Mouse (Mus musculus) CH12.LX (cell line): ENCODE data around the gene B3gnt6. TPM values are rescaled to one million over a fixed set of nuclear protein-coding genes. Genes with fewer than 3 reads are reported as not detected.

Experiments
- DNase-seq: peaks from one replicate; pipeline ENCODE4 v3.0.0-alpha.2; 2013; ENCODE audit errors: extremely low read depth
- H3K27ac ChIP-seq: 2 replicates; pipeline ENCODE4 v1.5.1; 2012; ENCODE audit warnings: low read depth, mild to moderate bottlenecking, control low read depth, moderate library complexity; ENCODE audit not compliant: insufficient read depth
- H3K27me3 ChIP-seq: replicated peaks from 2 replicates; pipeline ENCODE3; 2012; ENCODE audit warnings: inconsistent platforms
- H3K36me3 ChIP-seq, 2 experiments: replicated peaks in 1 of 2; 2 replicates each; pipeline versions ENCODE3 to v1.6.1; 2012; ENCODE audit warnings: inconsistent platforms in 1 of 2, low read length in 1 of 2, mild to moderate bottlenecking in 1 of 2, mixed read lengths in 1 of 2, moderate library complexity in 1 of 2; ENCODE audit not compliant: control insufficient read depth in 1 of 2, insufficient read depth in 1 of 2
- H3K4me1 ChIP-seq, 2 experiments: 2 replicates each; pipeline ENCODE4 v1.6.1; 2012; ENCODE audit warnings: inconsistent platforms in 1 of 2, moderate library complexity in 1 of 2; ENCODE audit not compliant: insufficient read depth in 2 of 2, control insufficient read depth in 1 of 2
- H3K4me2 ChIP-seq: 2 replicates; pipeline ENCODE4 v1.6.1; 2012; ENCODE audit warnings: low read depth, mild to moderate bottlenecking, control low read depth; ENCODE audit not compliant: poor library complexity, insufficient read depth, severe bottlenecking
- H3K4me3 ChIP-seq, 3 experiments: fragments of 150-350 bp in 1 of 3; sonication (generic) in 1 of 3; replicated peaks in 1 of 3; 2 replicates each; pipeline versions ENCODE3 to v1.5.1; 2011 to 2012; ENCODE audit warnings: low read depth in 2 of 3, low read length in 2 of 3, mild to moderate bottlenecking in 2 of 3, moderate library complexity in 2 of 3, control low read depth in 1 of 3, improper control_type of control experiment in 1 of 3, inconsistent platforms in 1 of 3, mixed read lengths in 1 of 3; ENCODE audit not compliant: poor library complexity in 1 of 3
- H3K79me2 ChIP-seq: replicated peaks from 2 replicates; pipeline ENCODE4 v1.6.1; 2012; ENCODE audit warnings: mild to moderate bottlenecking, moderate library complexity; ENCODE audit not compliant: control insufficient read depth, poor library complexity, insufficient read depth, severe bottlenecking; ENCODE audit errors: extremely low read depth
- H3K9ac ChIP-seq: 2 replicates; pipeline ENCODE4 v1.6.1; 2012; ENCODE audit warnings: low read depth, mild to moderate bottlenecking, control low read depth, moderate library complexity; ENCODE audit not compliant: insufficient read depth
- H3K9me3 ChIP-seq: replicated peaks from 2 replicates; pipeline ENCODE3; 2012; ENCODE audit warnings: low read length, inconsistent platforms, mixed read lengths
- CHD1 ChIP-seq: IDR thresholded peaks from 2 replicates; pipeline ENCODE4 v1.6.1; 2012; ENCODE audit warnings: low read depth, low read length, improper control_type of control experiment, inconsistent platforms
- CTCF ChIP-seq, 2 experiments: IDR thresholded peaks in 1 of 2; conservative IDR thresholded peaks in 1 of 2; 2 replicates each; pipeline ENCODE4 v1.5.1; 2011 to 2012; ENCODE audit warnings: low read depth in 2 of 2, low read length in 2 of 2, improper control_type of control experiment in 1 of 2, inconsistent platforms in 1 of 2, mild to moderate bottlenecking in 1 of 2, moderate library complexity in 1 of 2
- E2F4 ChIP-seq: IDR thresholded peaks from 2 replicates; pipeline ENCODE4 v1.6.1; 2011; ENCODE audit warnings: low read depth, low read length, improper control_type of control experiment; ENCODE audit not compliant: insufficient replicate concordance
- EP300 ChIP-seq: IDR thresholded peaks from 2 replicates; pipeline ENCODE4 v1.6.1; 2011; ENCODE audit warnings: low read length, improper control_type of control experiment
- KAT2A ChIP-seq: IDR thresholded peaks from 2 replicates; pipeline ENCODE4 v1.6.1; 2012; ENCODE audit warnings: low read length, improper control_type of control experiment, inconsistent platforms; ENCODE audit not compliant: insufficient replicate concordance
- MYC ChIP-seq: IDR thresholded peaks from 2 replicates; pipeline ENCODE4 v1.6.1; 2011; ENCODE audit warnings: low read depth, mild to moderate bottlenecking, improper control_type of control experiment, low read length
- NELFE ChIP-seq: IDR thresholded peaks from 2 replicates; pipeline ENCODE4 v1.6.1; 2011; ENCODE audit warnings: low read depth, low read length, improper control_type of control experiment
- NRF1 ChIP-seq: IDR thresholded peaks from 2 replicates; pipeline ENCODE4 v1.6.1; 2014; ENCODE audit warnings: low read depth, mild to moderate bottlenecking, inconsistent platforms, low read length, improper control_type of control experiment, moderate library complexity
- POLR2AphosphoS2 ChIP-seq: IDR thresholded peaks from 2 replicates; pipeline ENCODE4 v1.6.1; 2011; ENCODE audit warnings: low read depth, low read length, improper control_type of control experiment
- RAD21 ChIP-seq: IDR thresholded peaks from 2 replicates; pipeline ENCODE4 v1.6.1; 2011; ENCODE audit warnings: low read depth, mild to moderate bottlenecking, low read length, improper control_type of control experiment, moderate library complexity
- SIN3A ChIP-seq: IDR thresholded peaks from 2 replicates; pipeline ENCODE4 v1.6.1; 2012; ENCODE audit warnings: low read length, improper control_type of control experiment, inconsistent platforms
- SMC3 ChIP-seq: IDR thresholded peaks from 2 replicates; pipeline ENCODE4 v1.6.1; 2011; ENCODE audit warnings: low read depth, low read length, improper control_type of control experiment
- UBTF ChIP-seq: IDR thresholded peaks from 2 replicates; pipeline ENCODE4 v1.6.1; 2012; ENCODE audit warnings: low read depth, mild to moderate bottlenecking, inconsistent platforms, low read length, improper control_type of control experiment, moderate library complexity
- USF2 ChIP-seq: conservative IDR thresholded peaks from 2 replicates; pipeline ENCODE4 v1.6.1; 2011; ENCODE audit warnings: low read depth, low read length, improper control_type of control experiment
- ZKSCAN1 ChIP-seq: IDR thresholded peaks from 2 replicates; pipeline ENCODE4 v1.6.1; 2012; ENCODE audit warnings: low read depth, inconsistent platforms, low read length, improper control_type of control experiment, borderline replicate concordance
- ZMIZ1 ChIP-seq: IDR thresholded peaks from 2 replicates; pipeline ENCODE4 v1.6.1; 2012; ENCODE audit warnings: low read depth, mild to moderate bottlenecking, inconsistent platforms, low read length, improper control_type of control experiment
- ZNF384 ChIP-seq: IDR thresholded peaks from 2 replicates; pipeline ENCODE4 v1.6.1; 2012; ENCODE audit warnings: low read depth, low read length, improper control_type of control experiment, inconsistent platforms
- dilution Hi-C: fragments of 300-500 bp; cut with MboI; formaldehyde crosslinking; loops from 2 replicates; pipeline ENCODE4 v1.14.3; 2020; ENCODE audit warnings: low sequenced_read_pairs; ENCODE audit not compliant: extremely low pct_unique_long_range_greater_than_20kb, extremely low pct_ligation_motif_present
- in situ Hi-C: fragments of 300-500 bp; cut with MboI; formaldehyde crosslinking; loops from 3 replicates; pipeline ENCODE4 v1.14.3; 2019; ENCODE audit warnings: low sequenced_read_pairs, low pct_ligation_motif_present, low pct_unique_long_range_greater_than_20kb, mixed read lengths
- polyA plus RNA-seq: library from polyadenylated mRNA; unstranded; fragments of >175 nt; gene quantifications from 2 replicates; pipeline ENCODE4 v1.2.1, GENCODE M21; 2012; ENCODE audit warnings: low read depth; ENCODE audit not compliant: insufficient read length
- total RNA-seq, 2 experiments: library from RNA; depleted of rRNA; stranded (reverse); fragments of 300-350 nt in 1 of 2; fragments of >200 nt in 1 of 2; gene quantifications; 2 replicates each; pipeline ENCODE4 v1.2.3; 2012 to 2014

The B3gnt6 gene
- total and polyA plus RNA-seq, 3 experiments, result not detected

DNA sequence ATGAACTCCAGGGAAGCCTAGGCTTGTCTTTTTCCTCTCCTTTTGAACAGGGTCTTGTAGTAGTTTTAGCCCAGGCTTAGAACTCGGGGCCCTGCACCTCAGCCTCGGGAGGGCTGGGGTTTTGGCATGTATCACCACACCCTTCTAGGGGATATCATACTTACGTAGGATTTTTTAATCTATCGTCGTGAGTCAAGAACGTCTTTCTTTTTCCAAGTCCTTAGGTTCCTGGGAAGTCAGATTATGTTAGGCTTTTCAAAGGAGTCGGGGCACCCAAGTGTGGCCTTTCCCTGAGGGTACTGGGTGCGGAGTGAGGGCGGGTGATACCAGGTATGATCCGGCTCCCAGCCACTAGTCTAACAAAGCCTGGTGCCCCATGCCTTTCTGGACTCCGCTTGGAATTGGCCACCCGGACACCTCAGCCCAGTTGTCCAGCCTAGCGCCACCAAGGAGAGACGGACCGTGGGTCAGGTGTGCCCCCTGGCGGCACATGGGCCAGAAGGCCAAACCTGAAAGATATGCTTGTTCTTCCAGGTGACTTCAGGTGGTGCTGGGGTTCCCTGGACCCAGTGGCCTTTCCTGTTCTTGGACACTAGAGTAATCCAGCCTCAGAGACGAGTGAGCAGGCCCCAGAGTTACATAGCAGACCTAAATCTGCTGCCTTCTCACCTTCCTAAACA is 7.6 kb downstream of the B3gnt6 start (continued):
- TF ChIP-seq USF2 (no peak), NRF1 (no peak), EP300 (no peak), ZMIZ1 (no peak), SMC3 (peak; percentile 76), ZKSCAN1 (no peak), SIN3A (no peak)

DNA sequence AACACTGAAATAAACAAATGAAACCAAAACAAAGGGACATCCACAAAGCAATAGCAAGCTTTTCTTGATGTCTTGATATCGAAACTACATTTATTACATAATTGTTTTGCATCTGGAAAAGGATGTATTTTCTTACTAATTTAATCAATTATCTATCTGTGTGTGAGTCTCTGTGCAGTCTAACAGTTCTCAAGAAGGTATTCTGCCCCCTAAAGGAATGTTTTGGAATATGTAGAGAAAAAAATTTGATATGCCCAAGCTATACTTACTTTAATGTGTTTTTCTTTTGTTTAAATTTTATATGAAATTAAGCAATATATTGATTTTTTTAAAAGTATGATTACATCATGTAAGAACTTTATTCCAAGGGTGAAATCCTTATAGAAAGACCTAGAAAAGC is 8.7 kb downstream of the B3gnt6 start:
- Histone ChIP-seq H3K27me3 (no peaks in the 10 kb centered on the region), H3K79me2 (no peaks in the 10 kb centered on the region), H3K27ac (no peak overlapping the region), H3K9ac (no peak overlapping the region), H3K4me1 (peaks cover 0 to 6% of the 10 kb centered on the region in 2 experiments; a peak in 2 of 4 replicates), H3K4me2 (no peak overlapping the region), H3K36me3 (no peaks in the 10 kb centered on the region), H3K9me3 (peaks cover 8% of the 10 kb centered on the region), H3K4me3 (no peak overlapping the region)
- dilution Hi-C loops, result no loop called here
- TF ChIP-seq RAD21 (peak; percentile 21), SMC3 (peak; percentile 21), USF2 (no peak), CTCF (conservative IDR thresholded peaks at IDR 0.05 in 1 of 2, IDR thresholded peaks at IDR 0.05 in 1 of 2; ENCODE audit: low read depth in 2 of 2, low read length in 2 of 2) (peak in 1 of 2 experiments; percentile 53; a peak in 2 of 4 replicates), ZNF384 (peak; percentile 74; the same call in 1 of the 2 replicates), UBTF (no peak)
- no peak for DNase-seq
- in situ Hi-C loops, result loop anchor here (5.0 kb wide), 1 partner anchor 48 kb away; no protein-coding TSS in a partner anchor

DNA sequence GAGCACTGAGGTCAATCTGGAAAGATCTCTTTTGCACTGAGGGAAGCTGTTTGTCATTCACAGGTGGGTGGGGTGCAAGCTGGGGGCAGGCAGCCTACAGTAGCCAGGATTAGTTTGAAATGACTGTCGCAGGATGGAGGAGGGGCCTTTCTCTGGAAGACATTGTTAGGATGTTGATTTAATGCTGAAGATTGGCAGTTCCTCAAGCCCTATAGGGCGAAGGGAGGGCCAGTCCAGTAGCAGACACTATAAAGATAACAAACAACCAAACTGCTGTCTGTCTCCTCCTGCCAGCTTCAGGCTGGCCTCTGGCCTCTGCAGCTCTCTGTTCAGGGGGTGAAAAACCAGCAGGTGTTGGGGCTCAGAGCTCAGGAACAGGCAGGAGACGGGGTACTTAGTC is 9.5 kb downstream of the B3gnt6 start:
- no peak for DNase-seq
- dilution Hi-C loops, result no loop called here
- H3K27ac ChIP-seq, result no peak overlapping the region
- no peaks in the 10 kb centered on the region for H3K36me3 ChIP-seq
- no peak overlapping the region for H3K9ac ChIP-seq
- H3K4me1 ChIP-seq, result peaks cover 0 to 6% of the 10 kb centered on the region in 2 experiments; a peak in 2 of 4 replicates
- H3K9me3 ChIP-seq, result peaks cover 8% of the 10 kb centered on the region
- TF ChIP-seq MYC, result no peak
- no peak for TF ChIP-seq POLR2AphosphoS2
- no peak for TF ChIP-seq NELFE
- TF ChIP-seq E2F4, result no peak
- no peak for TF ChIP-seq CHD1
- TF ChIP-seq RAD21, result no peak
- TF ChIP-seq UBTF, result no peak
- no peak for TF ChIP-seq USF2
- TF ChIP-seq ZMIZ1, result no peak
- TF ChIP-seq KAT2A, result no peak
- TF ChIP-seq, all 38 proteins: peak for 0
- no peak overlapping the region for H3K4me3 ChIP-seq
- H3K4me2 ChIP-seq, result no peak overlapping the region
- H3K79me2 ChIP-seq, result no peaks in the 10 kb centered on the region
- H3K27me3 ChIP-seq, result no peaks in the 10 kb centered on the region
- in situ Hi-C loops, result loop anchor here (5.0 kb wide), 1 partner anchor 47 kb away; no protein-coding TSS in a partner anchor
